Comparison of ENCODE assay signal across 15 mouse cellular contexts in genomic region chr10:43727746-43728145, GRCm38 (mm10).
"Had no signal": no experiment of that assay in that cellular context is flagged by ENCODE, and none has a peak within 500 bp of the region (broad histone marks: within the 10 kb centered on the region; RNA-seq: fewer than 3 reads in every experiment).

No protein-coding gene starts in this region.

- ATAC-seq: inflammation-experienced regulatory T-cells, adult 6 months; intestine, postnatal 0 days; midbrain, embryonic 15.5 days had no signal

- H3K27me3 ChIP-seq: midbrain, embryonic 15.5 days; neural tube, embryonic 15.5 days had no signal

- H3K4me3 ChIP-seq: midbrain, embryonic 10.5 days; midbrain, embryonic 15.5 days; neural tube, embryonic 15.5 days had no signal

- H3K9me3 ChIP-seq: midbrain, embryonic 10.5 days; midbrain, embryonic 15.5 days; neural tube, embryonic 15.5 days had no signal

- H3K4me2 ChIP-seq: liver, embryonic 11.5 days; lung, embryonic 14.5 days; midbrain, embryonic 15.5 days; neural tube, embryonic 15.5 days had no signal

- H3K27ac ChIP-seq: kidney, postnatal 0 days; midbrain, embryonic 10.5 days; midbrain, embryonic 15.5 days; neural tube, embryonic 15.5 days had no signal

- DNase-seq: kidney, adult 8-10 months; left cerebral cortex, postnatal 4 days; lung, embryonic 14.5 days; lung, postnatal 10 days; lung, postnatal 4 days; right cerebral cortex, postnatal 4 days; spleen, adult 18-20 months; thymus, adult 2 months had no signal

- H3K36me3 ChIP-seq: midbrain, embryonic 10.5 days; midbrain, embryonic 15.5 days; neural tube, embryonic 15.5 days had no signal

- H3K9ac ChIP-seq: lung, embryonic 14.5 days; midbrain, embryonic 15.5 days; neural tube, embryonic 15.5 days had no signal
